Mouse (Mus musculus) left cerebral cortex, postnatal 25 days (tissue): ENCODE results near the gene Faiml. TPM values are rescaled to one million over a fixed set of nuclear protein-coding genes. Genes with fewer than 3 reads are reported as not detected.

Experiments used
- DNase-seq, 2 experiments: peaks; one replicate each; pipeline ENCODE4 v3.0.0; 2022; ENCODE audit warnings: low spot score in 2 of 2, mixed read lengths in 1 of 2
- intact Hi-C: fragments of 180-260 bp; cut with DNase I; formaldehyde crosslinking; loops from one replicate; pipeline ENCODE4 v1.15.1; 2025
- total RNA-seq, 2 experiments: library from RNA; stranded (reverse); gene quantifications; 2 replicates each; pipeline ENCODE4 v1.2.3; 2021

The Faiml gene
- total RNA-seq, 2 experiments from 2014 or later: not detected

DNA sequence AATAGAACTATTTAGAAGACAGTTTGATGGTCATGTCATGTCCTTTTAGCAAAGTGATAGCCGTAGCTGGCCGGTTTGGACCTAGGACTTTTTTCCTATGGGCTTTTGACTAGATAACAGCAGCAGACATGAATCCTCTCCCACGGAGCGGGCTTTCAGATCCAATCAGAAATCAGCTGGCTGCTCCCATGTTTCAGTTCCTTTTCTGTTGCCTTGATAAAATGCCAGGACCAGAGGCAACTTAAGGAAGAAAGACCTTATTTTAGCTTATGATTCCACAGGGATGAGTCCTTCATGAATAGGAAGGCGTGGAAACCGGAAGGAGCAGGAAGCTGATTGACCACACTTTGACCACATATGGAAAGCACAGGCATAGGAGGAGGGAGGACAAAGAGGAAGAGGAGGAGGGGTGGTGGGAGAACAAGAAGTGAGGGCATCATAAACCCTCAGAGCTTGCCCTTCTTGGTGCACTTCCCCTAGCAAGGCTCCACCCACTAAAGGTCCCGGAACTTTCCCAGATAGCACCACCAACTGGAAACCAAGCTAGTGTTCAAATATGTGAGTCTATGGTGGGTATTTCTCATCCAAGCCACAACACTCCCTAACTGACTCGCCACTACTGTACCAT lies 53.9 kb downstream of the Faiml start:
- peak in 1 of 2 experiments; percentile 30 for DNase-seq

DNA sequence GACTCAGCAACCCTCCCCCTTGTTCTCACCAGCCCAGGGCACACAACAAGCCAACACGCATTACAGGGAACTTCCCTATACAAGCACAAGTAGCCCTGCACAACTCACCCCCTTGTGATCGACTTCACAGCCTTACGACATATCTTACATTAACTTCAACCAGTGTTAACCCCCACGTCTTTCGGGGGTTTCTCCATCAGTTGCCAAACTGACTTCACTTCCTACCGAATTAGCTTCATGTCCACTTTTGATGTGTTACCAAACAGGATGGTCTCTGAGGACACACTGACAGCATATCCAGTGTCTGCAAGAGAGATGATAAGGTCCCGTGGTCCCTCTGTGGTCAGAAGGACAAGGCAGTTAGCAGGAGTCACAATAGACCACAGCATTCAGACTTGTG lies 54.9 kb downstream of the Faiml start:
- no peak for DNase-seq
- intact Hi-C loops: no loop called here

More for the DNA sequence above, 53.9 kb downstream of the Faiml start:
- intact Hi-C loops: no loop called here

DNA sequence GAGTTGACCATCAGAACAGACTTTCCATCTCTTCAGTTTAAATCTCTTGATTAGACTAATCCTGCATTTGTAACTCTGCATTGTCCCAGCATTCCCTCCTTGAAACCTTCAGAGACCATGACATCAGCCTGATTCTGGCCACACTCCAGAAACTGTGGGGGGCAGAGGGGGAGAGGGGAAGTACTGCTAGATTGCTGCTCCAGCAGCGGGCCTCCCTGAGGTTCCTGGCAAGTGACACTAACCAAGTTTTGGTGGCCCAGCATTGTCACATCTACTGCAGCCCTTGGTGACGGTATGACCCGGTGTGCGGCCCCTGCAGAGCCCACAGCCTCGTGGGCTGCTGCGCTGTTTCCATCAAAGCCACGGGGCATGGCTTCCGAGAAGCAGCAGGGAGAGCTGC lies 56.8 kb downstream of the Faiml start:
- intact Hi-C loops: no loop called here
- no peak for DNase-seq

Other genes with a start within 250 kb of the Faiml start
- gene Gm1123, start 201.5 kb downstream of the Faiml start, total RNA-seq: not detected
- gene Pik3cb, start 96.6 kb downstream of the Faiml start, total RNA-seq: 10 to 100 TPM; 25.6 to 26.1 TPM
- 10 to 100 TPM; 19.8 to 23.9 TPM for gene Cep70, start 6.1 kb upstream of the Faiml start, total RNA-seq
- 1 to 10 TPM; 1.8 to 2.4 TPM for gene Esyt3, start 121.3 kb upstream of the Faiml start, total RNA-seq
- 100 to 1,000 TPM; 171 TPM for gene Mras, start 200.1 kb upstream of the Faiml start, total RNA-seq
- not detected for gene Nme9, start 214.2 kb upstream of the Faiml start, total RNA-seq